Mouse (Mus musculus): Measurements from ENCODE around the gene Ndufs2. TPM values are rescaled to one million over a fixed set of nuclear protein-coding genes. Genes with fewer than 3 reads are reported as not detected.

Ndufs2 gene
- polyA plus RNA-seq, 2 experiments from 2014 or later, result 108 to 141 TPM

DNA sequence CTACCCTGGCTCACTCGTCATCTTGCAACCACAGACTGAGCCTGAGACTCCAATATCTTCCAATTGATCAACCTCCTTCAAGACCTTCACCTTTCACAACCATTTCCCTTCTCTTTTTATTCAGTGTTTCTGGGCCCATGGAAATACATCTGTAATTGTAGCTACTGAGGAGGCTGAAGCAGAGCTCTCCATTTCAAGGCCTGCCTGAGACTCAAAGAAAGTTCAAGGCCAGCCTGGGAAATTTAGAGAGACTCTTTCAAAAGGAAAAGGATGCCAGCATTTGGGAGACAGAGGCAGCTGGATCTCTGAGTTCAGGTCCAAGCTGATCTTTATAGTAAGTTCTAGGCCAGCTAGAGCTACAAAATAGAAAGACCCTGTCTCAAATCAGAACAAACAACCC lies 23.3 kb downstream of the Ndufs2 start:
- ATAC-seq, result no peak

- no peak for ATAC-seq
Observed at GRCm38 (mm10) chr1:171226780-171227179, 24.4 kb downstream of the Ndufs2 start.

DNA sequence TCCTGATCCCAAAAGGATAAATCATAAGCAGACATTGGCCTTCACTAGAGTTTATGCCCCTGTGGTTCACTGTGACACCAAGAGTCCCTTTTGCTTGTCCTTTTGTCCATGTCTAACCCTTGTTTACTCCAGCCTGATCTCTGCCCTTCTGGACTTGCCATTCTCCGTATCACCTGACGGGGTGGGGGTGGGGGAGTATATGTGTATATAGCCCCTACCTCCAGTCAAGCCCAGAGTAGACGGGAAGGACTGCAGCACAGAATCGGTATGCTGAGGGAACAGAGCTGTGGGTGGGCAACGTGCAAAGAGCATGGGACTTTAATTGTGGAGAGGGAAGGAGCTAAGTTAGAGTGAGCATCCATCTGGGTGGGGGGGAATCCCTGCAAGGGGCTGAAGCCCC lies 26.3 kb downstream of the Ndufs2 start, which contains the start of gene Apoa2:
TSS of gene Apoa2 (plus strand) at position 198 of the 400 bp plus-strand sequence.
- ATAC-seq, result no peak

DNA sequence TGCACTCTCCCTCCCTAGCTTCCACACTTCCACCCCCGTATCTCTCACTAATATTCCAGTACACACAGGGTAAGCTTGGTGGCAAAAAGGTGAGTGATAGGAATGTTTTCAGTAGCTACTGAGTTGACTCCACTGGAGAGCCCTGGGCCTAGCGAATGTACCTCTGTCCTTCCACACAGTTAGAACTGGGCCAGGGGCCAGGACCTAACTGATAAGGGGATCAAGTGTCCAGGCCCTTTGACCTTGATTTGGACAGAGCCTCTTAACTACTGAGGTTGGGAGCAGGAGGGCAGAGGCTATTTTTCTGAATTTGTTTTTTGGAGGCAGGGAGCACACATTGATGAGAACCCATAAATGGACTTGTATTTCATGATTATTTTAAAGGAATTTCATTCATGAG lies 27.4 kb downstream of the Ndufs2 start:
- ATAC-seq, result no peak

- ATAC-seq, result no peak
Observed at GRCm38 (mm10) chr1:171223168-171223567, 28.0 kb downstream of the Ndufs2 start.

DNA sequence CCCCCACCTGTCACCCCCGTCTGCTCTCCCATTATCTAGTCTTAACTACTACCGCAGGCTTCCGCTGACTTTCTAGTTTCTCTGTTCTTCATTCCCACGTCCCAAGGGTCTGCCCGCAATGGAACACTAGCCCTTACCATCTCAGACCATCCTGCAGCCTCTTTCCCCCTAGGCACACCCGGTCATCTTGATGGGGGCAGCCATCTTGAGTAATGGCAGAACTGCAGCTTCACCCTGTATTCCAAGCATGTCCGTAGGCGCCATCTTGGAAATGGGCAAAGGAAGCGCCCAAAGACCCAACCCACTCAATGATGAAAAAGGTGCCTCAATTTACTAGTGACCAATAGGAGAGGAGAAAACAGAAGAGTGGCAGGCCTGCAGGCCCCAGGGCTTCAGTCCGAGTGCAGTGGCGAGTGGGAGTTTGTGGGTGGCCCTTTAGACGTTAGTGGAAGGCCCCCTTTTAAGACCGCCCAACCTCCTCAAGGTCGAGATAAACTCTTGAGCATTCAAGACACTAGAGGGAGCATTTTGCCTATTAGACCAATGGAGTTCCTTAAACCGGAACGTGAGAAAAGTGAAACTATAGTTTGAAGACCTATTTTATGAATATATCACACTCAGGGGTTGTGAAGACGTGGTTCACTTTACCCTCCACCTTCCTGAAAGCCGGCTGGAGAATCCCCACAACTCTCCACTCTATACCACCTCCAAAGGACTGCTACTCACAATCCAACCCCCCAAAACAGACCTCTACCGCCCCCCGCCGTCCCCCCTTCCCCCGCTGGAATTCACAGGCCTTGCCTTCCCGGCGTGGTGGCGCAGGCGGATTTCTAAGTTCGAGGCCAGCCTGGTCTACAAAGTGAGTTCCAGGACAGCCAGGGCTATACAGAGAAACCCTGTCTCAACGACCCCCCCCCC lies 28.7 kb downstream of the Ndufs2 start, which contains the start of gene Tomm40l:
TSS of gene Tomm40l (minus strand) at position 277 of the 918 bp plus-strand sequence.
- peak; percentile 98 for ATAC-seq

DNA sequence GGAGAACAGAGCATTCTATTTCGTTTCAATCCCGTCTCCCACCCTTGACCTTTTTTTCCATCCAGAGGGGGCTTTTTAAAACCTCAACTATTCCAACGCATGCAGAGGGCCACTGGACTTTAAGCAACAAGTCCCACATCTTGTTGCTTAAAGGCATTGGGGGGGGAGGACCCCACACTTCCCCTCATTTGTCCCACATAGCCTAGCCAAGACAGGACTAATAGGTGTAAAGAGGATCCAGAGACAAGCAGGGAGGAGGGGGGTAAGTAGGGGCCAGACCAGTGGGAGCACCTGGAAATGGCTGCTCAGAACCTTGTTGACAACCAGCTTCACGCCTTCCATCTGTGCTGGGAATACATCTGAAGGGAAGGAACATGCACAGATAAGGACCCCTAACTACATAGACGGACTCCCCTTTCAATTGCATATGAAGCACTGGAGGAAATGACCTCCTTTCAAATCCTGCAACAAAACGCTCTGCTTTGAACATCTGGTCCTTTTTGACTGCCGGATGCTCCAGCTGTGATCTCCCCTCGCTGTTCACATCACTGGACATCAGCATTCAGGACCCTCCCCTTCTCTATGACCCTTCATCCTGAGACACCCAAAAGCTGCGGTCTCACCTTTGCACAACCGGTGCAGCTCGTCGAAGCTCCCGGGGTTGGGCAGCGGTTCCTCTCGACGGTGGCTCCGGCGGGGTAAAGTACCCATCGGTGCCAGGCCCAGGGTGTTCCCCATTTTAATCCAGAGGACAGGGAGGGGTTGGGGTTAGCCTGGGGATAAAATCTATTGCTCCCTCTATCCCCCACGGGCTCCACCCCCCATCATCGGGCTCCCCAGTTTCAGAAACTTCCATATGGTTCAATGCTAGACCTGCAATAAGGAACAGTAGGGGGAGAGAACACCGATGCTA lies 29.7 kb downstream of the Ndufs2 start:
- no peak for ATAC-seq

DNA sequence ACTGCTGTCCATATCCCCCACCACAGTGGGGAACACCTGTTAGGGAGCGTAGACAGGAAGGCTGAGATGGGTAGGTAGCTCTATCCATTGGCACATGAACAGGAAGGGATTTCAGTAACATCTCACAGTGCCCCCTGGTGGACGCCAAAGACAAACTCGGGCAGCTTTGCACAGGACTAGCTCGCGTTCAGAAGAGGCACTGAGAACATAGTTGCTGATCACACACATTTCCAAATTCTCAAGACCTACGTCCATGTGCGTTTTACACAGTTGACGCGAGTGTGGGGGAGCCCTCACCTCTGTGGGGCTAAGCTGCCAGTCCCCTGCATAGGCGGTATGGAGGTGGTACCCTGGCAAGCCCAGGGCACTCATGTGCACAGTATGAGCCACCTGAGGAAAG lies 30.3 kb downstream of the Ndufs2 start:
- peak; percentile 14 for ATAC-seq

- ATAC-seq, result no peak
Observed at GRCm38 (mm10) chr1:171216241-171216955, 34.8 kb downstream of the Ndufs2 start.

- ATAC-seq, result no peak
Observed at GRCm38 (mm10) chr1:171213801-171214496, 37.2 kb downstream of the Ndufs2 start, which contains the start of gene Nr1i3. Nr1i3 (plus strand) TSS chr1:171213970.

DNA sequence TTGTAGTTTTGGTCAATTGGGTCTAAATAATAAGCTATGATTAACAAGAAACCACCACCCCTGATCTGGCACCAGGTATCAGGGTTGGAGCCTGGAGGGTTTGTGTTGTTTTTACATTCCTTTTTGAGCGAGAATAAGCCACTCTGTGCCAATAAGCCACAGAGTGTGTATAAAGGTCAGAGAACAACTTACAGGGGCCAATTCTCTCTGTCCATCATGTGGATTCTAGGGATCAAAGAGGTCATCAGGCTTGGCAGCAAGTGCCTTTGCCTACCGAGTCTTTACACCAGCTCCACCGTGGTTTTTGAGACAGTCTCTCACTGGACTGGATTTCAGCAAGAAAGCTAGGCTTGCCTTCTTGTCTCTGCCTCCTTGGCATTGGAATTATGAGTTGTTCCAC lies 38.3 kb downstream of the Ndufs2 start:
- ATAC-seq, result no peak

- ATAC-seq, result no peak
Observed at GRCm38 (mm10) chr1:171209409-171209808, 41.8 kb downstream of the Ndufs2 start.

GRCm38 (mm10) chr1:171205704-171206493 lies 45.3 kb downstream of the Ndufs2 start:
- ATAC-seq, result no peak

- ATAC-seq, result no peak
Observed at GRCm38 (mm10) chr1:171204249-171204644, 46.9 kb downstream of the Ndufs2 start.

- ATAC-seq, result no peak
Observed at GRCm38 (mm10) chr1:171203471-171204248, 47.5 kb downstream of the Ndufs2 start.

DNA sequence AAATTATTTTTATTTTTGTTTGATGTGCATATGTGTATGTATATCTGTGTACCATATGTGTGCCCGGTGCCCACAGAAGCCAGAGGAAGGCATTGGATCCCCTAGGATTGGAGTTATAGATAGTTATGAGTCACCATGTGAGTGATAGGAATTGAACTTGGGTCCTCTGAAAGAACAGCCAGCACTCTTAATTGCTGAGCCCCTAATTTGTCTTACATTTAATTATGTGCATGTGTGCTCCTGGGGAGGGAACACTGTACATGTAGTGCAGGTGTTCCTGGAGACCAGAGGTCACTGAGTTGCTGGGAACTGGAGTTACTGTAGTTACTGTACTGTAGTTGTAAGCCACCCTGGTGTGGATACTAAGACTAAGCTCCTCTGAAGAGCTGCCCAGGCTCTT lies 50.4 kb downstream of the Ndufs2 start:
- ATAC-seq, result no peak

DNA sequence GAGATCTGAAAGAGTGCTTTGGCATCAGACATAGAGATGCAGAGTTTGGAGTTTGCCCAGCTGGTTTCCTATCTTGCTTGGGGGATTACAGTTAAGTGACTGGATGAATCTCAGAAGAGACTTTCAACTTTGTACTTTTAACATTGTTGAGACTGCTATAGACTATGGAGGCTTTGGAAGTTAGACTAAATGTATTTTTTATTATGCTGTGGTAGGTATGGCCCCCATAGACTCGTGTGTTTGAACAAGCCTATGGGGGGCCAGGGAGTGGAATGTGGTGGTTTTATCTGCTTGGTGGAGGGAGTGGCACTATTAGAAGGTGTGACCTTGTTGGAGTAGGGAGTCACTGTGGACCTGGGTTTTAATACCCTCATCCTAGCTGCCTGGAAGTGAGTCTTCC lies 51.7 kb downstream of the Ndufs2 start:
- no peak for ATAC-seq

DNA sequence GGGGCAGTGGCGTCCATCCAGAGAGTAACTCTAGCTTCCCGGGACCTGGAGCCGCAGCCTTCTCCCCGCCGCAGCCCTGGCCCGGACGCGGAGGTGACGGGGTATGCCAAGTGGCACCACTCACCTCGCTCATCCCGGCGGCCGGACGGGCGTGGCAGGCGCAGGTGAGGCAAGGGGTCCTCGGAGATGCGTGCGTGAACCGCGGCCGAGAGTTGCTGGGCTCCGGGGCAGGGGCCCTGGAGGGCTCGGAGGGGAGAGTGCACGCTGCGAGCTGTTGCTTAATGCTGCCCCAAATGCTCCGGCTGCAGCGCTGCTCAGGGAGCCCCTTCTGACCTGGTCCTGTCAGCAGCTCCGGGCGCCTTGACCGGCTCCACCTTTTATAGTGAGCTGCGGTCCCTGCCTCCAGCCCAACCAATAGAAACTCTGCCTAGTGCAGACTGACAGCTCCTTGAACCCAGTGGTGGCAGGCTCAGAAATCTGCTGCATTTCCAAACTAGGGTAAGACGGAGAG lies 55.2 kb downstream of the Ndufs2 start, which contains the start of gene Pcp4l1:
TSS of gene Pcp4l1 (minus strand) at position 382 of the 511 bp plus-strand sequence.
- ATAC-seq, result no peak

DNA sequence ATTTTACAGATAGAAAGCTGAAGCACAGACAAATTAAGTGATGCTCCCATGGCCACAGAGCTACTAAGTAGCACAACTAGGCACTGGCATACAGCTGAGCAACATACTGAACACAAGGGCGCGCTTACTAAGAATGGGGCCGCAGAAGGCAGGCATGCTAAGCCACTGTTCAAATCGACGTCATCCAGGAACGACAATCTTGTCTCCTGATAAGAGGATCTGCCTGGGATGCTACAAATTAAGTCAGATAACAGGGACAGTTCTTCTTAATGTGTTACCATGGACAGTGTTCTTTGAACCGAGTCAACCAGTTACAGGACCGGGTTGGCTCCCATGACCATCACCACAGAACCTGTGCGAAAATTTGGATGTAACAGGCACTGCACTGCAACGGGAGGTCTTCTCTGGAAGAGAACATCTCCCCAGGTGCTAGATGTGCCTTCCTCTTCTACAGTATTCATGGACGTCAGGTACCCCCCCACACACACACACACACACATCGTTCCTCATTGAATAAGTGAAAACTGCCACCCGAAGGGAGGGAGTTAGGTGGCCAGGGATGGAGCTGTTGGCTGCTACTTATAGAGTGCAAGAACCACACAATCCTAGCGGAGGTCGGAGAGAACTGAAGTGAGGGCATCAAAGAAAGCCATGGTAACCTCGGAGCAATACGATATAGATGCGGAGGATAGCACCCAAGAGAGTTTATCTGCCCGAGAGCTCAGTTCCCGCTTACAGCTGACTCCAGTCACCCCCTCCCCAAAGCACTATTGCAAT lies 56.0 kb downstream of the Ndufs2 start:
- ATAC-seq, result no peak

All from activated CD4-positive, CD25-positive, alpha-beta regulatory T cell, adult 4 months (primary cell).